Mouse (Mus musculus) ZHBTc4 (cell line): ENCODE results near the gene Elmod1.

ENCODE experiments used
- DNase-seq: peaks from one replicate; pipeline ENCODE4 v3.0.0-alpha.2; 2011; ENCODE audit warnings: low read depth, low spot score

Gene Elmod1

GRCm38 (mm10) chr9:53975122-53975518, at the start of gene Elmod1:
Gene Elmod1, minus strand, starts transcription at chr9:53975301.
- peak; percentile 87 for DNase-seq

DNA sequence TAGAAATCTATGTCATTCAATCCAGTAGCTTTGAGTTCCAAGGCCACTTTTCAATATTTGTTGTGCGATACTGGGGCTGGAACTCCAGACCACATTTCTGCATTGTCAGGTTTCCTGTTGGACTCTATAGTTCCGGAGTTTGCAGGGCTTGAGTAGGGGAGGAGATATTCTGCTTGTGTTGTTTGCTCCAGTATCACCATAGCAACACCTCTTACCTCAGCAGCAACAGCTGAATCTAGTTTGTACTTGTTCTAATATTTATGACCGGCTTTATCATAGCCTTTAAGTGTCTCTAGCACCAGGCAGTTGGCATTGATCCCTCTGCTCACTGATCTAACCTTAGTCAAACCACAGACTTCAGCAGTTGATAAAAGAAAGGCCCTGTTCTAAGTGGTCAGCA, 47.7 kb upstream of the Elmod1 start:
- DNase-seq = no peak

DNA sequence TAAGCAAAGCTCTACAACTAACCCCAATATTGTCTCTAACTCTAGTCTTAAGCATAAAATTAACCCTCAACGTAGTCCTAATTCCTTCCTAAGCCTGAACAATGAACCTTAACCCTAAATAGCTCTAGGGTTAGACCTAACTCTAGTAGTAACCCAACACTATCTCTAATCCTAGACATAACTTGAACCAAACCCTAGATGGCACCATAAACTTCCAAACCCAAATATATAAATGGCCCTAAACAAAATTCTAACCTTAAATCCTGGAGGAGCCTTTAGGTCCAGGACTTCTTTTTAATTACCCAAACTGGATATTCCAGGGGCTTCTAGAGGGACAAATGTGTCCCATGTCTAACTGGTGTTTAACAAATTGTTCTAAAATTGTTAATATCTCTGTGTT, 19.4 kb upstream of the Elmod1 start:
- DNase-seq = no peak

DNA sequence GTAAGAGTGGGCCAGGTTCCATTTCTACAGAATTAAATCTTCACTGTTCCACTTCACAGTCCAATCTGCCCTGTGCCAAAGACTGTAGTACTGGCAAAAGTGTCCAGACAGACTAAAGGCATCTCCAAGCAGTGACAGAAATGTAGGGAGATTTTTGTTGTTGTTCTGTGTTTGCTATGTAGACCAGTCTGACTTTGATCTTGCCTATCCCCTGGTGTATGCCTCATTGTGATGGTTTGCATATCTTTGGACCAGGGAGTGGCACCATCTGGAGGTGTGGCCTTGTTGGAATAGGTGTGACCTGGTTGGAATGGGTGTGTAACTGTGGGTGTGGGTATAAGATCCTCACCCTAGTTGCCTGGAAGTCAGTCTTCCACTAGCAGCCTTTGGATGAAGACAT, 17.5 kb upstream of the Elmod1 start:
- DNase-seq = peak; percentile 81

DNA sequence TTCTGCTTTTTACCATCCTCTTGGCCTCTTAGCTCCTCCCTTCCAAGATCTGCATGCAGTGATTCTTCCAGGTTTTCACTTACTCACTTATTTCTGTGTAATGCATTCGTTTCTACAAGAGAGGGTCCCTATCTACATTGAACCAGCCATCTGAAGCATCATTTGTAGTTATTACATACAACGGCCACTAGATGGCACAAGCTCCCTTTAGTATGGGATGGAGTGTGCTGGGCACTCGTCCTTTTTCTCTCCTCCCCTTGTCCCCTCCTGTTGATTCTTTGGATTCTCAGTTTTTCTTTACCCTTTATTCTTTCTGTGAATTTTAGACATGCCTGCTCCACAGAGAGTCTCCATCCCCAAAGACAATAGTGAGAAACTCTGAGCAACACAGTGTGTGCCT, 15.8 kb upstream of the Elmod1 start:
- peak; percentile 81 for DNase-seq

DNA sequence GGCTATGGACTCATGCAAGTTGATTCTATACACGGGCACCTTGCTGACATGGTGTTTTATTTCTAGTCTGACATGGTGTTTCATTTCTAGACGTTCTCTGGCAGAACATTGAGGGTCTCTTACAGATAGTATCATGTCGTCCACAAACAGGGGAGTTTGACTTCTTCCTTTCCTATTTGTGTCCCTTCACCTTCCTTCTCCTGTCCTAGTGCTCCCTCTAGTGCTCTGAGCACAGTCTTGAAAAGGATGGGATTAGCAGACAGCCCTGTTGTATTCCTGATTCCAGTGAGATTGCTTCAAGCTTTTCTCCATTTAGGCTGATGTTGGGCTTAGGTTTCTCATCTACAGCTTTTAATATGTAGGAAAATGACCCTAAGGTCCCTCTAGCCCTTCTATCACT, 11.9 kb upstream of the Elmod1 start:
- peak; percentile 26 for DNase-seq

GRCm38 (mm10) chr9:53984868-53985267, 9.8 kb upstream of the Elmod1 start:
- peak; percentile 76 for DNase-seq

DNA sequence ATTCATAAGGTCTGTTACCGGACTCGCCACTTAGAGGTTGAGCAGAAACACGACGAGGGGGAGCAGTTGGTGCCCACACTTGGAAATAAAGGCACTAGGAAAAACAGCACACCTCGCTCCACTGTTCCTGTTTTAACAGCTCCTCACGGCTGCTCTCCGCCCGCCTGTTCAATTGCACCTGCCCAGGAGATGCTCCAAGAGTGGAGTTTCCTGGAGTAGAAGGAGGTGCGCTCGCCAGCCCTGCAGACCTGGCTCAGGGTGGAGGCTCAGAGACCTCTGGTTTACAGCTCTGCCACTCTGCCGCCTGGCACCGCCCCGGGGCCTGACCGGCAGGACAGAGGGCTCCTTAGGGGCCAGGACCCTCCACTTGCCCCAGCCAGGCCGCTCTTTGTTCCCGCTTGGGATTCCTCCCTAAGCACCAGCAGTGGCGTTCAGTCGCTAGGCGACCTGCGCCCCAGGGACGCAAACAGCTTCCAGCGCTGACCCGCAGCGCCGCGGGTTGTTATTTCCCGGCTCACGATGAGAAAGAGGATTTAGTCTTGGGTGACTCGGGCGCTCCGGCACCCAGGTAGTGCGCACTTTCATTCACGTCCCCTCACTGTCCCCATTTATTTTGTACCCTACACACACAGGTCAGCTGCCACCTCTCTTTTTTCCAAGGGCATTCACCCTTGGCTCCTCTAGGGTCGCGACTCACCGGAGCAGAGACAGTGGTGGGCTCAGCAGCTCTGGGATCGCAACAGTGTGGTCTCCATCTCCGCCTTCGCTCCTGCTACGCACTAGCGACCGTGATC, 576 bp downstream of the Elmod1 start:
- peak; percentile 72 for DNase-seq

DNA sequence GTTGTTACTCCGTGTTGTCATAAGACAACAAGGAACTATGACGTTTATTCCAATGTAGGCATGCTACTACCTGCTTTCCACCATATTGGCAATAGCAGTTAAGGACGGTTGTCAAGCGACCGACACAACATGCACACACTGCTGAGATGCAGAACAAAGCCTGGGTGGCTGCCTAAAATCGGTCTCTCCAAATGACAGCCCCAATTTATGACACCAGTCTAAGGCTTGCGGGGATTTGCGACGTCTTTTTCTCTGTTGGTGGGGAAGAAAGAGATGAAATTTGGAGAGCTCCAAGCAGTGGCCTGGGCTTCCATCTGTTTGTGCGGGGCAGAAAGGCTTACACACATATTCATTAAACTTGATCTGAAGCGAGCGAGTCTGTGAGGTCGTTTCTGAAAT, 1.2 kb downstream of the Elmod1 start:
- DNase-seq = no peak

DNA sequence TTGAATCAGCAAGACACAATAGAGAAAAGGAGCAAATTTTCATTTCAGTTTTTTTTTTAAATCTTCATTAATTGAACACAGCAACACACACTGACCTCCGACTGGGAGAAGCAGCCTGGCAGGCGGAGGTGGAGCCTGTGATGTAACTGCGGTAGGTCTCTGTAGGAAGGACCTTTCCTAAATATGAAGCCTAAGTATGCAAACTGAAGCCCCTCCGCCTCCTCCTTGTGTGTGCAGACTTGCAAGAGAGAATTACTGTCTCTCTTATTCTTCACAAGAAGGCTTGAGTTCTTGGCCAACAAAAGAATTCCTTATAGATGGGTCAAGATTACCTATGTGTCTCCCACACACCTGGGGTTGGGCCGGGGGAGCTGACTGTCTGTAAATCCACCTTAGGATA, 1.9 kb downstream of the Elmod1 start:
- DNase-seq = no peak

GRCm38 (mm10) chr9:53972358-53972757, 2.7 kb downstream of the Elmod1 start:
- no peak for DNase-seq

DNA sequence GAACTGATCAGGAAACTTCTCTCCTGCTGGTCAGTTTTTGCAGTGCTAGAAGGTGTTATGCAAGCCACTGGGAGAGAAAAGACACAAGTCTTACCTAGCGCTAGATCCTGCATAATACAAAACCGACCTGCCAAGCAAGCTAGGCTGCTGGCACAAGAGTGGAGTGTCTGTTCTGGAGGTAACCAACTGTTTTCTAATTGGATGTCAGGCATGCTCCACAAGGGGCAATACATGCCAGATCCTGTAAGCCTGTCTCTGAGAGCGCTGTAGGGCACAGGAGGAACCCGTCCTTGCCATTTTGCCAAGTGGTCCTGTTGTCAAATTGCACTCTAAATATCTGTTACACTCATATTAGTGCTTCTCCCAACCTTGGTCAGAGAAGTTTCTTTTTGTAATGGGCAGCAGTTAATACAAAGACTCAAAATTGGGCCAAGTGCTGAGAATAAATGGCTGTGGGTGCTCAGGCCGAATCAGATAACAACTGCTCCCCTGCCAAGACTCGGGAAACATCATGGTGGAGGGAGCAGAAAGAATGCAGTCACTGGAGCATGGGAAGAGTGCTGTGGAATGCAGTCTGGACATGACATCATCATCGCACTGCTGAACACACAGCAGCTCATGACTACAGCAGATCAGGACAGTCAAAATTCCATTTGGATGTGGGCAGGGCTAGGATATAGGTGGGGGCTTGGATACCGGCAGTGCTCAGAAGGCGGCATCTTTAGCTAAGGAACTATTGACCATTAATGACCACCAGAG, 7.3 kb downstream of the Elmod1 start:
- peak; percentile 22 for DNase-seq

- DNase-seq = no peak
These were observed 18.1 kb downstream of the Elmod1 start for GRCm38 (mm10) chr9:53957021-53957420.

GRCm38 (mm10) chr9:53954853-53955252, 20.2 kb downstream of the Elmod1 start:
- no peak for DNase-seq

DNA sequence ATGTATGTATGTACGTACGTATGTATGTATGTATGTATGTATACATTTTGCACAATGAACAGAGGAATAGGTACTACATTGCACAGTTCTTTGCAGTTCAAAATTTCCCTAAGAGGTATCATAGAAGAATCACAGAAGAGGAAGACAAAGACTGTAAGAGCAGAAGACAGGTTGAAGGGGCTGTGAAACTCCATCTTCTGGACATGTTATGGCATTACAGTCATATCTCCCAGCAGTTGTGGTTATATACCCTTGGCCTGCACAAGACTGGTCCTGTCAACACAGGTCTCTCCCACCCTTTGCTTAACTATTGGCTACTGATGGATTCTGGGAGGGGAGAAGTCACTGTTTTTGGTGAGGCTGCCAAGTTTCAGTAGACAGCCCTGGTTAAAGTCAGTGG, 27.6 kb downstream of the Elmod1 start:
- peak; percentile 48 for DNase-seq

DNA sequence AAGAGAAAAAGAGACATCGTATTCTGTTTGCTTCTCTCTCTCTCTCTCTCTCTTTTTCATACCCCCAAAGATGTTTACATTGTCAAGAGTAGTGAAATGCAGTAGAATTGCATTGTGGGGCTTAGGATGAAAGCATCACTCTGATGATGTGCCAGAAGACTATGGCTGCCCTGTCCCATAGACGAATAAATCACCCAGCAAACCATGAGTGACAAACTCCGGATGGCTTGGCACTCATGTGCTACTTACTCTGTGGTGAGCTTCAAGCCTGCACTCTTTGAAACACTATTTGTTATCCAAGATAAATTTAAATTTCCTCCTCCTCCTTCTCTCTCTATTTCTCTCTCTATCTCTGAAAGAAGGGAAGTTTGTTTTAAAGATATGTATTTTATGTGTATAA, 36.5 kb downstream of the Elmod1 start:
- DNase-seq = no peak

- peak; percentile 67 for DNase-seq
These were observed 40.9 kb downstream of the Elmod1 start for GRCm38 (mm10) chr9:53934179-53934578.

- no peak for DNase-seq
These were observed 41.7 kb downstream of the Elmod1 start for GRCm38 (mm10) chr9:53933375-53933774.

GRCm38 (mm10) chr9:53930906-53931305, 44.2 kb downstream of the Elmod1 start:
- no peak for DNase-seq

DNA sequence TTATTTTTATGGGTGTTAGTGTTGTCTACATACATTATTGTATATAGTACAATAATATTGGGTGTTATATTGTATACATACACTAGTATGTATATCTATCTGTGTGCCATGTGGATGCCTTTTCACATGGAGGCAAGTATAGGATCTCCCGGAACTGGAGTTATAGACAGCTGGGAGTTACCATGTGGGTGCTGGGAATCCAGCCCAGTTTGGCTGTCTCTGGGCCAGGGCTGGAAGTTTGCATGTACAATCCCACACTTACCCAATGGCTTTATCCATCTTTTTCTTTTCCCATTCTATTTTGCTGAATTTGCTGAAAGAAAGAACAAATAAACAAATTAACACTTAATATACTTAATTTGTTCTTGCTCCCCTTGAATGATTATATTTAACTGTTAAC, 54.0 kb downstream of the Elmod1 start:
- DNase-seq = no peak

- DNase-seq = no peak
These were observed 59.0 kb downstream of the Elmod1 start for GRCm38 (mm10) chr9:53915929-53916721.

DNA sequence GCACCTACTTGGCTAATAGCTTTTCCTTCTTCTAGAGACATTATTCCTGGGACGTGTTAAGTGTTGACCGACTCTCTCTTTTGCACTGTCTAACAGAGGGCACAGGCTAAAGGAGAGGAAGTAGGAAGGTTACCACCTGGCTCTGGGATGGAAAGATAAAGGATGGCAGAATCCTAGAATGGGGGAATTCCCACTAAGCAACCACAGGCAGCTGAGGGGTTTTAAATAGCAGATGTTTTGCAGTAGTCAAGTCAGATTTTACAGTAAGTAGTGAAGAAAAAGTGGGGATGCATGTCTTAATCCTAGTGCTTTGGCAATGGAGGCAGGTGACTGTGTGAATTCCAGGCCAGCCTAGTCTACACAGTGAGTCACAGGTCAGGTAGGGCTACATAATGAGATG, 64.3 kb downstream of the Elmod1 start:
- no peak for DNase-seq
